Mouse (Mus musculus) cerebellum, adult 2 months (tissue): ENCODE results near the gene Kcnj14. TPM values are rescaled to one million over a fixed set of nuclear protein-coding genes. Genes with fewer than 3 reads are reported as not detected.

ENCODE experiments used
- DNase-seq, 2 experiments: peaks; one replicate each; pipeline ENCODE4 v3.0.0; 2021
- H3K27ac ChIP-seq: fragments of 200-500 bp; 2 replicates; pipeline ENCODE4 v1.5.1; 2012; ENCODE audit warnings: low read length, control low read depth, inconsistent platforms; ENCODE audit not compliant: insufficient read depth
- H3K27me3 ChIP-seq: fragments of 200-500 bp; 2 replicates; pipeline ENCODE4 v1.6.1; 2012; ENCODE audit warnings: inconsistent platforms, mild to moderate bottlenecking, low read length, moderate library complexity; ENCODE audit not compliant: control insufficient read depth, insufficient read depth
- H3K4me1 ChIP-seq: fragments of 200-500 bp; 2 replicates; pipeline ENCODE4 v1.6.1; 2011; ENCODE audit warnings: low read length; ENCODE audit not compliant: control insufficient read depth, insufficient read depth
- H3K4me3 ChIP-seq: fragments of 200-500 bp; replicated peaks from 2 replicates; pipeline ENCODE3; 2011; ENCODE audit warnings: mild to moderate bottlenecking, low read depth, low read length, control low read depth; ENCODE audit not compliant: insufficient read depth
- CTCF ChIP-seq: fragments of 200-500 bp; IDR thresholded peaks from 2 replicates; pipeline ENCODE4 v1.5.1; 2011; ENCODE audit warnings: low read depth, mild to moderate bottlenecking, control low read depth, low read length, moderate library complexity, borderline replicate concordance; ENCODE audit not compliant: insufficient read depth
- POLR2A ChIP-seq: fragments of 200-500 bp; IDR thresholded peaks from 2 replicates; pipeline ENCODE4 v1.6.1; 2011; ENCODE audit warnings: low read length, control low read depth, borderline replicate concordance; ENCODE audit not compliant: insufficient read depth
- WGBS: fragments of 180-500 bp; shearing (Covaris S2); methylation state at CpG from one replicate; pipeline ENCODE4 v1.1.7; 2018; 5-methylcytosine and 5-hydroxymethylcytosine counted together
- polyA plus RNA-seq: library from polyadenylated mRNA; depleted of rRNA; stranded (reverse); fragments of >200 nt; gene quantifications from 2 replicates; pipeline ENCODE4 v1.2.3, GENCODE M21; 2012

Gene Kcnj14
- polyA plus RNA-seq, 1 experiment: 7.3 TPM

DNA sequence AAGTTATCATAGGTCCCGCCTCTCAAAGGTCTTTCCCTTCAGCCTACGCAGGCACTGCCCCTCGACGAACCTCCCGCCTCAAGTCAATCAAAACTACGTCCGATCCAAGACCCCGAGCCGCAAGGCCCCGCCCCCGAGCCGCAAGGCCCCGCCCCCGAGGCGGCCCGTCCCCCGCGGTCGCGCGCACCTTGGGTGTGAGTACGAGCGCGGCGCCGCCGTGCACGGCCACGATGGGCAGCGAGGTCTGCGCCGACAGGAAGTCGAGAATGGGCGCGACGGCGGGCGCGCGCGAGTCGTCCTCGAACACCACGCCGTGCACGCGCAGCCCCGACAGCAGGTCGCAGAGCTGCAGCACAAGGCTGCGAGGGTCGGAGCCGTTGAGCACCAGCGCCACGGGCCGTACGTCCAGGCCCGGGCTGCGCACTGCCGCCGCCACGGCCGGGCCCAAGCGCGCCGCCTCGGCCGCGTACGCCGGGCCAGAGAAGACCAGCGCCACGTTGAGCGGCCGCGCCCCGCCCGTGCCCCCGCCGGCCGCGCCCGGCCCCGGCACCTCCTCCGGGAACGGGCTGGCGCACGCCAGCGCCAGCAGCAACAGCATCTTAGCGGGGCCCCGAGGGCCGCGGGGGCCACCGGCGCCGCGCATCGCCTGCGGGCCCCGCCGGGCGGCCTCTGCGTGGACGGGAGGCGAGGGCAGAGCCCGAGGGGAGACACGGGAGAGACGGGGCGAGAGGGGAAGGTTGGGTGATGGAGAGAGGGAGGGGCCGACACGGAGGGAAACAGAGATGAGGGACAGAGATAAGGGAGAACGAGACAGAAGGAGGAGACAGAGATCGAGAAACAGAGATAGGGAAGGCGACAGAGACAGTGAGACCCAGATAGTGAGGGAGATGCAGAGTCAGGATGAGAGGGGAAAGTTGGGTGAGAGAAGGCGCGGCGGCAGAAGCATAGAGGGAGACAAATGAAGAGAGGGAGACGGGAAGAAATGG is 41.6 kb upstream of the Kcnj14 start:
- peak; percentile 70 to 78 for DNase-seq
- Histone ChIP-seq H3K27me3 (no peaks in the 10 kb centered on the region; the same call in 1 of the 2 replicates), H3K4me1 (peaks cover 5% of the 10 kb centered on the region; the same call in 1 of the 2 replicates), H3K4me3 (peak overlapping the region; percentile 66), H3K27ac (no peak overlapping the region)
- WGBS: 1% methylated on average over 117 of the region's 117 CpGs
- TF ChIP-seq CTCF: no peak
- 0 out of 2 replicates have a peak, but pooled peaks have one; percentile 18 for TF ChIP-seq POLR2A

DNA sequence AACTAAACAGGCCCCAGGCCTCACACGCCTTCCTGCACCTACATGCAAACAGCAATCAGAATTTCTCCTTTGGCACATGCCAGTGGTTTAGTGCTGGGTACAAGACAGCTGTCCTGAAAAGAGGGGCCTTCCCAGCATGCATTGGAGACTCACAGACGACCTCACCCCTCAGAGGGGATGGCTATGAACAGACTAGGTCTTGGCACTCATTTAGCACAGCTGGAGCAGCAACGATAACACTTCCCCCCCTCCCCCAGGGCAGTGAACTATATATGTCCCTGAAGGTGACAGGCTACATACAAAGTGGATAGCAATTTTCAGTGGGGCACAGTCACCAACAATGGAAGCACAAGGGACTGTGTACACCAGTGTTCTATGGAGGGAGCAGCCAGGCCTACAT is 39.9 kb upstream of the Kcnj14 start:
- WGBS: 55% methylated on average over 3 of the region's 3 CpGs
- Histone ChIP-seq H3K27ac (no peak overlapping the region), H3K4me3 (no peak overlapping the region), H3K27me3 (no peaks in the 10 kb centered on the region; the same call in 1 of the 2 replicates), H3K4me1 (no peaks in the 10 kb centered on the region)
- TF ChIP-seq CTCF (no peak), POLR2A (no peak)
- DNase-seq: no peak

DNA sequence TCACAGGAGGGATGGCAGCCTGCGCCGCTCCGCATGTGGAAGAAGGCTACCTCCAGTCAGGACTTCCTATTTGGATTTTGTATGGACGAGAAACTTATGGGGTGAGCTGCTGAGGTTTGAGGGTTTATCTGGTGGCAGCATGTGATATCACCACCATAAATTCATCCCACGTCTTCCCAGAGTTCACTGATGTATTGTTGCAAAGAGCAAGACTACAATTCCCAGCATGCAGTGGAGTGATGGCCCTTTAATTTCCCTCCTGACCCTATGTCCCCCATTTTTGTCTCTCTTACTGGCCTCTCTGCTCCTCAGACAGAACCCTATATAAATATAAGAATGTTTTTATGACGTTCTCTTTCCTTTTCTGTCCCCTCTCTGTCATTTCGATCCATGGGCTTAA is 38.2 kb upstream of the Kcnj14 start:
- no peak for DNase-seq
- H3K4me1 ChIP-seq: no peaks in the 10 kb centered on the region; the same call in 1 of the 2 replicates
- WGBS: 84% methylated on average over 7 of the region's 7 CpGs
- no peak for TF ChIP-seq CTCF
- TF ChIP-seq POLR2A: no peak
- no peak overlapping the region for H3K27ac ChIP-seq
- H3K27me3 ChIP-seq: no peaks in the 10 kb centered on the region
- H3K4me3 ChIP-seq: no peak overlapping the region

DNA sequence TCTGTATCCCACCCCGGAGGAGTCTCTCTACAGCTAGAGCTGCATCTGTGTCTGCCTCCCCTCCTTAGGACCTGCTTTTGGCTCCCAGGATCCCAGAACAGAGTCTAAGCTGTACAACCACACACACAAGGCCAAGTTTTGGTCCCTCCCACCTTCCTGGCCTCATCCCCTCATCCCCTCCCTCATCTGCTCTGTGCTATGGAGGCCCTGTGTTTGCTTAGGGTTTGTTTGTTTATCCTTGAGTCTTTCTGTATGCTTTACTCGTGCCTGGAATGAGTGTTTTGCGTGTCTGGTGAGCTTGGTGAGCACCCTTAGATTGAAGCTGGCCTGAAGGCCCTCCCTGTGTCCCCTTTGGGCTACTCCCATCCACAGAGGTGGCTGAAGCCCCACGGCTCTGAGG is 34.4 kb upstream of the Kcnj14 start:
- DNase-seq: no peak
- TF ChIP-seq CTCF: no peak
- no peak for TF ChIP-seq POLR2A
- H3K4me3 ChIP-seq: no peak overlapping the region
- H3K27me3 ChIP-seq: no peaks in the 10 kb centered on the region
- WGBS: 90% methylated on average over 4 of the region's 4 CpGs
- no peak overlapping the region for H3K27ac ChIP-seq
- H3K4me1 ChIP-seq: peaks cover 3% of the 10 kb centered on the region

DNA sequence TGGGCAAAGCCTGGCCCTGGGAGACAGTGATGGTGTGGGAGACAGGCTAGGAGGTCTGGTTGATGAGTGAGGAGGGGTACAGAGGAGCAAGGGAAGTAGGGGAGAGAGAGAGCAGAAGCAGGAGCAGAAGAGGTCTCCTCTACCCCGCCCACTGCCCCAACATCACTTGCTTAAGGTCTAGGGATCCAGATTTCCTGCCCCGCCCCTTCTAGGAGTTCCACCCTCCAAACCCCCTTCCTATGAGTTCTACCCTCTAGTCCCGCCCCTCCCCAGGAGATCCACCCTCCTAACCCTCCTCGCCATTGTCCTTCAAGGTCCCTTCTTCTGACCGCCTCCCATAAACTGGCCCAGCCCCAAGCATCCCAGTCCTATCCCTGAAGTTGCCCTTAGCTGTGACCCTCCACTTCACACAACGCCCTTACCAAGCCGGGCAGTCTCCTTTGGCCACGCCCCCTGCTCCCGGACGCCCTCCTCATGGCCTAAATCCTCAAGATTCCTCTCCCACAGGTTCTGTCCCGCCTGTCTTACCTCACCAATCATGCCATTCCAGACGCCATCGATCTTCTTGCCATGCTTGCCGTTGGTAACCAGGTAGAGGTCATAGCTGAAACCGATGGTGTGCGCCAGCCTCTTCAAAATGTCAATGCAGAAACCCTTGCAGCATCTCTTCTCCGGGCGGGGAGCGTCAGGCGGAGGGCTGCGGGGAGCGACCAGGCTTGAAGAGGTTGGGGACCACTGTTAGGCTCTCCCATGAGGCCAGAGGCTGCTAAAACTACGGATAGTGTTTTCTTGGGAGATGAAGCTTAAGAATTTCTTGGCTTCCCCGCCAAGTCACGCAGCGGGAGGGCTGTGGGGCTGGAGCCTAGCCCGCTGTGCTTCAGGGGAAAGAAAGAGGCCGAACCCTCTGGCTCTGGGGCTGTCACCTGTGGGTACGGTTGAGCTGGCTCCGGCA is 32.6 kb upstream of the Kcnj14 start:
- peaks cover 3% of the 10 kb centered on the region for H3K4me1 ChIP-seq
- DNase-seq: peak; percentile 53 to 74
- TF ChIP-seq CTCF: no peak
- TF ChIP-seq POLR2A: 0 out of 2 replicates have a peak, but pooled peaks have one; percentile 21
- 9% methylated on average over 30 of the region's 30 CpGs for WGBS
- peak overlapping the region; percentile 90 for H3K4me3 ChIP-seq
- no peak overlapping the region for H3K27ac ChIP-seq
- no peaks in the 10 kb centered on the region for H3K27me3 ChIP-seq

DNA sequence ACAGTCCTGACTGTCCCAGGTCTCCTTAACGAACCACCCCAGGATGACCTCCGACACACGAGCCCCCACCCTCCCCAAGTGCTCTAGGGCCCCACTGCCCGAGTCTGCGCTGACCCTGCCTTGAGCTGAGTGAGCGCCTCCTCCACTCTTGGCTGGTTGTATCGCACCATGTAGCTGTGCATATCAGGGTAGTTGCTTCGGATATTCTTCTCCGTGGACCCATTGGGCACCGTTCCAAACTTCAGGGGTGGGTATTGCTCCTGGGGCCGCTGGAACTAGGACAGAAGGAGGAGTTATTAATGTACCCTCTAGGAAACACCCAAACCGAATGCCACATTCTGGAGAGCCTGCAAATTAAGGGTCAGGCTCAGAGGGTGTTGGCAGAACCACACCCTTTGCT is 28.5 kb upstream of the Kcnj14 start:
- Histone ChIP-seq H3K27ac (no peak overlapping the region), H3K4me1 (peaks cover 3% of the 10 kb centered on the region), H3K27me3 (no peaks in the 10 kb centered on the region), H3K4me3 (no peak overlapping the region)
- DNase-seq: no peak
- WGBS: 72% methylated on average over 12 of the region's 12 CpGs
- TF ChIP-seq CTCF (no peak), POLR2A (no peak)

DNA sequence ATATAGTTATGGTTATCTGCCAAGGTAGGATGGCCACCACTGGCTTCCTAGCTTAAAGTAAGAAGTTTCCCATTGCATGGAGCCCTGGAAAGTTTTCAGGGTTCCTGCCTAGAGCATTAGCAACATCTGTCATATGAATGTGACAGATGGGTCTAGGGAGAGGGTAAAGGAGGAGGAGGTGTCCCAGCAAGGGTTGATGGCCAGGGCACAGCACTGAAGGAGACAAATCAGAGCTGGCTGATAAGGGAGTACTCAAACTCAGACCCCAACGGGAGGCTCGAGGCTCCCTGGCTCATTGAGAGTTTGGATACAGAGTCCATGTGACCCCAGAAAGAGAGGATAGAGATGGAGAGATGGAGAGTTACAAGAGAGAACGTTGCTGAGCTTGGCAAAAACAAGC is 26.1 kb upstream of the Kcnj14 start:
- Histone ChIP-seq H3K27ac (no peak overlapping the region), H3K4me3 (no peak overlapping the region), H3K27me3 (no peaks in the 10 kb centered on the region), H3K4me1 (no peaks in the 10 kb centered on the region)
- 52% methylated on average over 3 of the region's 3 CpGs for WGBS
- DNase-seq: no peak
- TF ChIP-seq CTCF: no peak
- no peak for TF ChIP-seq POLR2A
